Mouse (Mus musculus): ENCODE measurements around the gene Prickle4. TPM values are rescaled to one million over a fixed set of nuclear protein-coding genes. Genes with fewer than 3 reads are reported as not detected.

Prickle4 gene
- polyA plus RNA-seq, 1 experiment from 2014 or later = 0.68 TPM

DNA sequence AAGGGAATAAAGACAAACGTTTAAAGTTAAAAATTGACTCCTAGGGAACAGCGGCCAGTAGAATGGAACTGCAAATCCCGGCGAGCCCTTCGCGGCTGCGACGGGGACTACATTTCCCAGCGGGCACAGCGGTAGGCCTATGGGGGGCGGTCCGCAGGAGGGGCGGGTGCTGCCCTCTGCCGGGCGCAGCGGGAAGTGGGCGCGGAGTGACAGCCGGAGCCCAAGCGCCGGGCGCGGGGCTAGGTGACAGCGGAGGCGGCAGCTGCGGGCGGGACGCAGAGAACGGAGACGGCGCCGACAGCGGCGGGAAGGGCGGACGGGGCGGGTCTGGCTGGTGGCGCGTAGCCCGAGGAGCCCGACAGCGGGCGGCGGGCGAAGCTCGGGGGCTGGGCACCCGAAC, 42.3 kb upstream of the Prickle4 start, which contains the start of gene Tfeb:
TSS of gene Tfeb (plus strand) at position 175 of the 400 bp plus-strand sequence.
- under 1% methylated on average over 41 of the region's 47 CpGs for WGBS
- peak; percentile 81 for ATAC-seq (ENCODE audit: low read depth)
- H3K27ac ChIP-seq (ENCODE audit: low read depth, low read length) = no peak within 1 kb of the TSS

DNA sequence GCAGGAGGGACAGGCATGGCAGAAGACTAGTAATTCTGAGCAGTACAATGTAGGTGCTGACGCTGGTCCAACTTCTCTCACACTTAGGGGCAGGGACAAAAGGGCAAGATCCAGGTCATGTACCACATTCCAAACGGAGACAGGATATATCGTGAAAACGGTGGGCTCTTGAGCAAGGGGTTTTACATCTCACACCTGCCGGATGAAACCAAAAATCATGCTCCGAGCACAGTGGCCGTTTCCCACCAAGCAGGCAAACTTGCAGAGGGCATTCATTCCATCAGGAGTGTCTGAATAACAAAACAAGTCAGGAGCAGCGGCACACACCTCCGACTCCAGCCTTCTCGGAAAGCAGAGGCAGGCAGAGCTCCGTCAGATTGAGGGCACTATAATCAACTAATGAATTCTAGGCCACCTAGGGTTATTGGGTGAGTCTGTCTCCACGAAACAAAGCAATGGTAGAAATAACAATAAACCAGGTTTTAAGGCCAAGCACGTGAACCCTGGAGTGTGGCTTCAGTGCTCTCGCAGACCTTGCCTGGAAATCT, 41.1 kb upstream of the Prickle4 start:
- no peaks in the 10 kb centered on the region for H3K9me3 ChIP-seq (ENCODE audit: control insufficient read depth, low read length)
- no peak overlapping the region for H3K4me3 ChIP-seq (ENCODE audit: low read depth, low read length)
- peaks cover 15% of the 10 kb centered on the region; the same call in 1 of the 2 replicates for H3K27me3 ChIP-seq (ENCODE audit: control insufficient read depth, insufficient read depth, low read length)
- no peak for ATAC-seq (ENCODE audit: low read depth)
- H3K4me1 ChIP-seq (ENCODE audit: control insufficient read depth, insufficient read depth, low read length) = peaks cover 14% of the 10 kb centered on the region; the same call in 1 of the 2 replicates
- no peaks in the 10 kb centered on the region for H3K36me3 ChIP-seq (ENCODE audit: control insufficient read depth, insufficient read depth, low read length)
- WGBS = 70% methylated on average over 14 of the region's 14 CpGs
- H3K27ac ChIP-seq (ENCODE audit: low read depth, low read length) = no peak overlapping the region
- no peak overlapping the region for H3K9ac ChIP-seq (replicated peaks; ENCODE audit: low read depth, low read length)
- H3K4me2 ChIP-seq (ENCODE audit: low read depth, low read length) = no peak overlapping the region

More for the DNA sequence above, 42.3 kb upstream of the Prickle4 start, which contains the start of gene Tfeb:
- Histone ChIP-seq H3K9ac (replicated peaks; ENCODE audit: low read depth, low read length) (peak within 1 kb of the TSS; percentile 53), H3K4me2 (ENCODE audit: low read depth, low read length) (peak within 1 kb of the TSS; percentile 89), H3K27me3 (ENCODE audit: control insufficient read depth, insufficient read depth, low read length) (peaks cover 15% of the 10 kb centered on the region; the same call in 1 of the 2 replicates), H3K4me3 (ENCODE audit: low read depth, low read length) (peak within 1 kb of the TSS; percentile 44), H3K36me3 (ENCODE audit: control insufficient read depth, insufficient read depth, low read length) (no peaks in the 10 kb centered on the region), H3K9me3 (ENCODE audit: control insufficient read depth, low read length) (no peaks in the 10 kb centered on the region), H3K4me1 (ENCODE audit: control insufficient read depth, insufficient read depth, low read length) (peaks cover 14% of the 10 kb centered on the region; the same call in 1 of the 2 replicates)

DNA sequence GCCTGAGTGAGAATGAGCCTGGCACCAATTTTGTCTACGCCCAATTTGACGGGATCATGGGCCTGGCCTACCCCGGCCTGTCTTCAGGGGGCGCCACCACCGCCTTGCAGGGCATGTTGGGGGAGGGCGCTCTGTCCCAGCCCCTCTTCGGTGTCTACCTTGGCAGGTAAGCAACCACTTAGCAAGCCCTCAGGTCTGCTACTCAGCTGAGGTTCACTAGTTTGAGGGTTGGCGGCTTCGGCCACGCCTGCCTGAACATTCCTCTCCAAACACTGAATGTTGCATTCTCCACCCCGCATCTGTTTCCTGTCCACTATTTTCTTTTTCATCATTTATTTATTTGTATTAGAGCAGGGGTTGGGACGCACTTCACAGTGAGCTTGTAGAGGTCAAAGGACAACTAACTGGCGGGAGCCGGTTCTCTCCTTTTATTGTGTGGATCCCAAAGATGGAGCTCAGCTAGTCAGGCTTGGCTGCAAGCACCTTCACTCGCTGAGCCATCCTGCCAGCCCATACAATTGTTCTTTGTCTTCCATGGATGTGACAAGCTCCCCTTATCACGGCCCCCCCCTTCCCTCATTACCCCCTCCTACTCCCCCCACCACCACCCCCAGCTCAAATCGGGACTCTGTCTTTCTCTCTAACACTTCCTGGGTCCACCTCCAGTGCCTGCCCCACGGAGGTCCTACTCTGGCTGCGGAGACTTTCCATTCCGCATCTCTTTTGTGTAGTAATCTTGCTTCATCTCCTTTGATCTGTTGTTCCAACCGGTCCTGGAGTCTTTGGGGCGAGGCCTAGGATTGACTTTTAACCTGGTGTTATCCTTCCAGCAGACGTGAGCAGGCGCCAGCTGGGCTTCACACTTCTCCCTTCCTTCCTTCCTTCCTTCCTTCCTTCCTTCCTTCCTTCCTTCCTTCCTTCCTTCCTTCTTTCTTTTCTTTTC, 36.4 kb upstream of the Prickle4 start:
- WGBS = 57% methylated on average over 24 of the region's 24 CpGs
- Histone ChIP-seq H3K9ac (replicated peaks; ENCODE audit: low read depth, low read length) (no peak overlapping the region), H3K27ac (ENCODE audit: low read depth, low read length) (no peak overlapping the region), H3K27me3 (ENCODE audit: control insufficient read depth, insufficient read depth, low read length) (no peaks in the 10 kb centered on the region), H3K4me1 (ENCODE audit: control insufficient read depth, insufficient read depth, low read length) (no peaks in the 10 kb centered on the region), H3K9me3 (ENCODE audit: control insufficient read depth, low read length) (no peaks in the 10 kb centered on the region), H3K4me3 (ENCODE audit: low read depth, low read length) (no peak overlapping the region), H3K4me2 (ENCODE audit: low read depth, low read length) (no peak overlapping the region), H3K36me3 (ENCODE audit: control insufficient read depth, insufficient read depth, low read length) (no peaks in the 10 kb centered on the region)
- no peak for ATAC-seq (ENCODE audit: low read depth)

DNA sequence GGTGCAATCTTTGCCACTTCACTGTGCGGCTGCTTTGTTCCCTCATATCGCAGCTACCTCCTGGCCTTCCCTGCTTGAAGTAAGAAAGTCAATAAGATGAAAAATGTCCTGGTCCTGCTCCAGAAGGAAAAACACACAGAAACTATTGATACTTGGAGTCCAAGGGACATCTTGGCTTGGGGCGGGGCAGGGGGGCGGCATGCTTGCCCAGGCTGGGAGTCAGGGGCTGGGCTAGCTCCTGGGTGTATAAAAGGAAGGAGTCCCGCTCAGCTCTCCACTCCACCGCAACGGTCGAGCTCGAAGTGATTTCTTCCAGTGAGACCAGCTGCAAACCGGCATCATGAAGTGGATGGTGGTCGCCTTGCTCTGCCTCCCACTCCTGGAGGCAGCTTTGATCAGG, 32.0 kb upstream of the Prickle4 start, which contains the start of gene Pgc:
TSS of gene Pgc (plus strand) at position 277 of the 400 bp plus-strand sequence.
- H3K4me1 ChIP-seq (ENCODE audit: control insufficient read depth, insufficient read depth, low read length) = no peaks in the 10 kb centered on the region
- no peak within 1 kb of the TSS for H3K27ac ChIP-seq (ENCODE audit: low read depth, low read length)
- WGBS = 77% methylated on average over 11 of the region's 11 CpGs
- no peaks in the 10 kb centered on the region for H3K36me3 ChIP-seq (ENCODE audit: control insufficient read depth, insufficient read depth, low read length)
- H3K9ac ChIP-seq (replicated peaks; ENCODE audit: low read depth, low read length) = no peak within 1 kb of the TSS
- H3K4me2 ChIP-seq (ENCODE audit: low read depth, low read length) = no peak within 1 kb of the TSS
- no peaks in the 10 kb centered on the region for H3K27me3 ChIP-seq (ENCODE audit: control insufficient read depth, insufficient read depth, low read length)
- H3K4me3 ChIP-seq (ENCODE audit: low read depth, low read length) = no peak within 1 kb of the TSS
- no peak for ATAC-seq (ENCODE audit: low read depth)
- no peaks in the 10 kb centered on the region for H3K9me3 ChIP-seq (ENCODE audit: control insufficient read depth, low read length)

DNA sequence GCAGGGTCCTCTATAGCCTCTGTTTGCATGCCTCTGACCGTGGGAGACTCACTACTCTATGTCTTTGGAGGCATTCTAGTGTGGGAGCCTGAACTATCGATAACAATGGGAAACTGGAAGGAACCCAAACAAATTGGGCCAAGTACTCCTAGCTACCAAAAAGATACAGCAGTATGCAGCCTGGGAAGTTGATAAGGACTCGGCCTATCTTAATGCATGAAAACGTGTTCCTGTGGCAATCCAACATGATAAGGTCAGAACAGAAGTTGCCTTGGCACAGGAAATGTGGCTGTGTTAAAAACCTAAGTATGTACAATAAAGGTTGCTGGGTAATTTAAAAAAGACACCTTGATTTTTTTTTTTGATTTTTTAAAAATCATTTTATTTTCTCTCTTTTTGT, 26.6 kb upstream of the Prickle4 start:
- no peaks in the 10 kb centered on the region for H3K27me3 ChIP-seq (ENCODE audit: control insufficient read depth, insufficient read depth, low read length)
- H3K36me3 ChIP-seq (ENCODE audit: control insufficient read depth, insufficient read depth, low read length) = no peaks in the 10 kb centered on the region
- no peaks in the 10 kb centered on the region for H3K4me1 ChIP-seq (ENCODE audit: control insufficient read depth, insufficient read depth, low read length)
- 88% methylated on average over 4 of the region's 4 CpGs for WGBS
- no peak for ATAC-seq (ENCODE audit: low read depth)
- no peak overlapping the region for H3K27ac ChIP-seq (ENCODE audit: low read depth, low read length)
- H3K4me2 ChIP-seq (ENCODE audit: low read depth, low read length) = no peak overlapping the region
- H3K4me3 ChIP-seq (ENCODE audit: low read depth, low read length) = no peak overlapping the region
- H3K9ac ChIP-seq (replicated peaks; ENCODE audit: low read depth, low read length) = no peak overlapping the region
- no peaks in the 10 kb centered on the region for H3K9me3 ChIP-seq (ENCODE audit: control insufficient read depth, low read length)

DNA sequence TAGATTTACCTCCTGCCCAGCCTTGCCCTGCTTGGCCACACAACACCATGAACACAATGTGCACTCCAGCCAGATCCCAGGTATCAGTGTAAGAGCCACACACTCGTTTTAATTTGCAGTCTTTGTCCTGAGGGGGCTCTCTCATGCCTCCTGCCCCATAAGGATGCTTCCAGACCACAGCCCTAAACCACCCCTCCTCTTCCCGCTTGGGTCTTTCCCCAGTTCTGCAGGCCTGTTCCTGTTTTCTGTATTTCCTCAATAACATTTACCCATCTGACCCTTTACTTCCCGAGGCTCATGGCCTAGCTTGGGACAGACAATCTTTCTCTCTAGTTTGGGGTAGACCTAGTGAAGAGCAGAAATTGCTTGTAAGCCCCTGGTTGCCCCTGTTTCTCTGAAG, 20.5 kb upstream of the Prickle4 start:
- Histone ChIP-seq H3K36me3 (ENCODE audit: control insufficient read depth, insufficient read depth, low read length) (no peaks in the 10 kb centered on the region), H3K9ac (replicated peaks; ENCODE audit: low read depth, low read length) (no peak overlapping the region), H3K27me3 (ENCODE audit: control insufficient read depth, insufficient read depth, low read length) (no peaks in the 10 kb centered on the region), H3K4me3 (ENCODE audit: low read depth, low read length) (no peak overlapping the region), H3K4me2 (ENCODE audit: low read depth, low read length) (no peak overlapping the region), H3K4me1 (ENCODE audit: control insufficient read depth, insufficient read depth, low read length) (no peaks in the 10 kb centered on the region), H3K9me3 (ENCODE audit: control insufficient read depth, low read length) (no peaks in the 10 kb centered on the region), H3K27ac (ENCODE audit: low read depth, low read length) (no peak overlapping the region)
- 70% methylated on average over 3 of the region's 3 CpGs for WGBS
- no peak for ATAC-seq (ENCODE audit: low read depth)

DNA sequence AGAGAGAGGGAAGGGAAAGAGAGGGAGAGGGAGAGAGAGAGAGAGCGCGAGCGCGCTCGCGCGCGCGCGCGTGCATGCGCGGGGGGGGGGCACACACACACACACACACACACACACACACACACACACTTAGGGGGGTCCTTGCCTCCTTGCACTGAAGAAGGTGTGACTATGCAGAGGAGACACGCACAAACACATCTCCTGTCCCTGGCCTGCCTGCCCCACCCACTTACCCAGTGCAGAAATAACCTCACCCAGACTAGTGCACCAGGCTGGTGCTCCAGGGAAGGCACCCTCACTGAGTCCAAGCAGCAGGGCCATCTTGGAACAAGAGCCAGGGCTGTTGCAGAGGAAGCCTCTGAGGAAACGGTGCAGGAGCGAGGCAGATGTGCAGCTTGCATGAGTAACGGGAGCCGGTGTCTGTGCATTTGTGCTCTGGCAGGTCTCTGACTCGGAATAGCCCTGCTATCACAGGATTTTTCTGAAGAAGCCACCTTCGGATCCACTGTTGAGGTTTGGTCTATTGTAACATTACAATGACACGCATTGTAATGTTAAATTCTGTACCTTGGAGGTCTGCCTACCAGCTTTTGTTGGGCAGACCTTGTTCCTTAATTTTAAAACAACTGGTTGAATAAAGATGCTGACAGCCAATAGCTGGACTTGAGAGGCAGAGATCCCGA, 18.5 kb upstream of the Prickle4 start:
- no peak overlapping the region for H3K4me3 ChIP-seq (ENCODE audit: low read depth, low read length)
- H3K9me3 ChIP-seq (ENCODE audit: control insufficient read depth, low read length) = no peaks in the 10 kb centered on the region
- no peak overlapping the region for H3K4me2 ChIP-seq (ENCODE audit: low read depth, low read length)
- no peak overlapping the region for H3K27ac ChIP-seq (ENCODE audit: low read depth, low read length)
- no peaks in the 10 kb centered on the region for H3K4me1 ChIP-seq (ENCODE audit: control insufficient read depth, insufficient read depth, low read length)
- no peaks in the 10 kb centered on the region for H3K27me3 ChIP-seq (ENCODE audit: control insufficient read depth, insufficient read depth, low read length)
- no peak overlapping the region for H3K9ac ChIP-seq (replicated peaks; ENCODE audit: low read depth, low read length)
- 55% methylated on average over 9 of the region's 22 CpGs for WGBS
- no peak for ATAC-seq (ENCODE audit: low read depth)
- no peaks in the 10 kb centered on the region for H3K36me3 ChIP-seq (ENCODE audit: control insufficient read depth, insufficient read depth, low read length)

DNA sequence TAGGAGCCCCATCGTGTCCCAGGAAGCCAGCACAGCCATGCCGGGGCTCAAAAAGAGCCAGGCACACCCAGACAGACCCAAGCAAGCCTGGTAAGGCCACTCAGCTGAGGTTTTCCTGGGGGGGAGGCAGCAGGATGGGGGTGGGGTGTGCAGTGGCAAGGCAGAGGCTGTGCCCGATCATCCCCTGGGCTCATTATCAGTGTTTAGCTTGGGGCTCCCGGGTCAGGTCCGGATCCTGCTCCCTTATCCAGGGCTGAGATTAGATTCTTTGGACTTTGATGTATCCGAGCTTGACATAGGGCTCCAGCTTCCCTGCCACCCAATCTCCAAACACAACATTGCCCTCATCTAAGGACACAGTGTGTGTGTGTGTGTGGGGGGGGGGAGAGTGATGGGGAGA, 17.3 kb upstream of the Prickle4 start:
- Histone ChIP-seq H3K9me3 (ENCODE audit: control insufficient read depth, low read length) (no peaks in the 10 kb centered on the region), H3K4me3 (ENCODE audit: low read depth, low read length) (no peak overlapping the region), H3K27me3 (ENCODE audit: control insufficient read depth, insufficient read depth, low read length) (no peaks in the 10 kb centered on the region), H3K4me1 (ENCODE audit: control insufficient read depth, insufficient read depth, low read length) (no peaks in the 10 kb centered on the region), H3K27ac (ENCODE audit: low read depth, low read length) (no peak overlapping the region), H3K4me2 (ENCODE audit: low read depth, low read length) (no peak overlapping the region), H3K36me3 (ENCODE audit: control insufficient read depth, insufficient read depth, low read length) (no peaks in the 10 kb centered on the region), H3K9ac (replicated peaks; ENCODE audit: low read depth, low read length) (no peak overlapping the region)
- no peak for ATAC-seq (ENCODE audit: low read depth)
- 80% methylated on average over 6 of the region's 6 CpGs for WGBS

Measured in neural tube, embryonic 14.5 days (tissue).